Mouse (Mus musculus): ENCODE measurements at regions not wholly inside any gene's neighbourhood (a gene's known extent, or its start where the extent isn't known, plus 50 kb on each side); places are given as distances from the start of the nearest gene placed in this dataset.

- H3K4me3 ChIP-seq (ENCODE audit: insufficient read depth, low read depth, low read length), result no peak overlapping the region
- TF ChIP-seq POLR2A (IDR thresholded peaks at IDR 0.05; ENCODE audit: insufficient read depth, low read depth, low read length) (no peak), CTCF (IDR thresholded peaks at IDR 0.05; ENCODE audit: insufficient read depth, low read depth, low read length) (no peak)
- WGBS, result 58% methylated on average over 11 of the region's 11 CpGs
- no peak overlapping the region for H3K27ac ChIP-seq (ENCODE audit: insufficient read depth, low read depth, low read length)
- H3K4me1 ChIP-seq (ENCODE audit: control insufficient read depth, insufficient read depth, low read length), result peaks cover 19% of the 10 kb centered on the region
These were observed 71.0 kb upstream of the Pmepa1 start for GRCm38 (mm10) chr2:173347341-173347740.

GRCm38 (mm10) chr2:173348757-173349156 is 72.4 kb upstream of the Pmepa1 start:
- peaks cover 17% of the 10 kb centered on the region; the same call in 1 of the 2 replicates for H3K4me1 ChIP-seq (ENCODE audit: control insufficient read depth, insufficient read depth, low read length)
- 84% methylated on average over 3 of the region's 3 CpGs for WGBS
- no peak overlapping the region for H3K4me3 ChIP-seq (ENCODE audit: insufficient read depth, low read depth, low read length)
- H3K27ac ChIP-seq (ENCODE audit: insufficient read depth, low read depth, low read length), result no peak overlapping the region
- TF ChIP-seq CTCF (IDR thresholded peaks at IDR 0.05; ENCODE audit: insufficient read depth, low read depth, low read length), result no peak
- no peak for TF ChIP-seq POLR2A (IDR thresholded peaks at IDR 0.05; ENCODE audit: insufficient read depth, low read depth, low read length)

- Histone ChIP-seq H3K4me1 (ENCODE audit: control insufficient read depth, insufficient read depth, low read length) (peaks cover 17% of the 10 kb centered on the region; the same call in 1 of the 2 replicates), H3K27ac (ENCODE audit: insufficient read depth, low read depth, low read length) (no peak overlapping the region), H3K4me3 (ENCODE audit: insufficient read depth, low read depth, low read length) (no peak overlapping the region)
- WGBS, result 95% methylated on average over 9 of the region's 9 CpGs
- no peak for TF ChIP-seq CTCF (IDR thresholded peaks at IDR 0.05; ENCODE audit: insufficient read depth, low read depth, low read length)
- TF ChIP-seq POLR2A (IDR thresholded peaks at IDR 0.05; ENCODE audit: insufficient read depth, low read depth, low read length), result no peak
These were observed 73.2 kb upstream of the Pmepa1 start for GRCm38 (mm10) chr2:173349510-173349909.

GRCm38 (mm10) chr2:173349910-173350309 is 73.6 kb upstream of the Pmepa1 start:
- H3K27ac ChIP-seq (ENCODE audit: insufficient read depth, low read depth, low read length), result no peak overlapping the region
- no peak overlapping the region for H3K4me3 ChIP-seq (ENCODE audit: insufficient read depth, low read depth, low read length)
- WGBS, result 94% methylated on average over 4 of the region's 4 CpGs
- peaks cover 17% of the 10 kb centered on the region; the same call in 1 of the 2 replicates for H3K4me1 ChIP-seq (ENCODE audit: control insufficient read depth, insufficient read depth, low read length)
- TF ChIP-seq CTCF (IDR thresholded peaks at IDR 0.05; ENCODE audit: insufficient read depth, low read depth, low read length) (no peak), POLR2A (IDR thresholded peaks at IDR 0.05; ENCODE audit: insufficient read depth, low read depth, low read length) (no peak)

GRCm38 (mm10) chr2:173350405-173350804 is 74.1 kb upstream of the Pmepa1 start:
- Histone ChIP-seq H3K4me1 (ENCODE audit: control insufficient read depth, insufficient read depth, low read length) (peaks cover 17% of the 10 kb centered on the region; the same call in 1 of the 2 replicates), H3K27ac (ENCODE audit: insufficient read depth, low read depth, low read length) (no peak overlapping the region), H3K4me3 (ENCODE audit: insufficient read depth, low read depth, low read length) (no peak overlapping the region)
- TF ChIP-seq POLR2A (IDR thresholded peaks at IDR 0.05; ENCODE audit: insufficient read depth, low read depth, low read length) (no peak), CTCF (IDR thresholded peaks at IDR 0.05; ENCODE audit: insufficient read depth, low read depth, low read length) (no peak)
- 98% methylated on average over 3 of the region's 3 CpGs for WGBS

GRCm38 (mm10) chr2:173350831-173351230 is 74.5 kb upstream of the Pmepa1 start:
- H3K4me3 ChIP-seq (ENCODE audit: insufficient read depth, low read depth, low read length), result no peak overlapping the region
- WGBS, result 78% methylated on average over 3 of the region's 3 CpGs
- H3K4me1 ChIP-seq (ENCODE audit: control insufficient read depth, insufficient read depth, low read length), result peaks cover 17% of the 10 kb centered on the region; the same call in 1 of the 2 replicates
- no peak overlapping the region for H3K27ac ChIP-seq (ENCODE audit: insufficient read depth, low read depth, low read length)
- TF ChIP-seq POLR2A (IDR thresholded peaks at IDR 0.05; ENCODE audit: insufficient read depth, low read depth, low read length), result no peak
- no peak for TF ChIP-seq CTCF (IDR thresholded peaks at IDR 0.05; ENCODE audit: insufficient read depth, low read depth, low read length)

- Histone ChIP-seq H3K4me1 (ENCODE audit: control insufficient read depth, insufficient read depth, low read length) (peaks cover 16% of the 10 kb centered on the region; the same call in 1 of the 2 replicates), H3K4me3 (ENCODE audit: insufficient read depth, low read depth, low read length) (no peak overlapping the region), H3K27ac (ENCODE audit: insufficient read depth, low read depth, low read length) (no peak overlapping the region)
- no peak for TF ChIP-seq CTCF (IDR thresholded peaks at IDR 0.05; ENCODE audit: insufficient read depth, low read depth, low read length)
- TF ChIP-seq POLR2A (IDR thresholded peaks at IDR 0.05; ENCODE audit: insufficient read depth, low read depth, low read length), result no peak
- WGBS, result 59% methylated on average over 18 of the region's 18 CpGs
These were observed 75.8 kb upstream of the Pmepa1 start for GRCm38 (mm10) chr2:173351831-173352755.

- TF ChIP-seq POLR2A (IDR thresholded peaks at IDR 0.05; ENCODE audit: insufficient read depth, low read depth, low read length) (no peak), CTCF (IDR thresholded peaks at IDR 0.05; ENCODE audit: insufficient read depth, low read depth, low read length) (no peak)
- WGBS, result 53% methylated on average over 3 of the region's 3 CpGs
- Histone ChIP-seq H3K4me3 (ENCODE audit: insufficient read depth, low read depth, low read length) (no peak overlapping the region), H3K27ac (ENCODE audit: insufficient read depth, low read depth, low read length) (no peak overlapping the region), H3K4me1 (ENCODE audit: control insufficient read depth, insufficient read depth, low read length) (peaks cover 14% of the 10 kb centered on the region; the same call in 1 of the 2 replicates)
These were observed 76.4 kb upstream of the Pmepa1 start for GRCm38 (mm10) chr2:173352756-173353139.
